Mouse (Mus musculus): Measurements from ENCODE around the gene Sh3yl1. TPM values are rescaled to one million over a fixed set of nuclear protein-coding genes. Genes with fewer than 3 reads are reported as not detected.

Gene Sh3yl1
- polyA plus RNA-seq, 1 experiment from 2014 or later: 28.4 TPM

DNA sequence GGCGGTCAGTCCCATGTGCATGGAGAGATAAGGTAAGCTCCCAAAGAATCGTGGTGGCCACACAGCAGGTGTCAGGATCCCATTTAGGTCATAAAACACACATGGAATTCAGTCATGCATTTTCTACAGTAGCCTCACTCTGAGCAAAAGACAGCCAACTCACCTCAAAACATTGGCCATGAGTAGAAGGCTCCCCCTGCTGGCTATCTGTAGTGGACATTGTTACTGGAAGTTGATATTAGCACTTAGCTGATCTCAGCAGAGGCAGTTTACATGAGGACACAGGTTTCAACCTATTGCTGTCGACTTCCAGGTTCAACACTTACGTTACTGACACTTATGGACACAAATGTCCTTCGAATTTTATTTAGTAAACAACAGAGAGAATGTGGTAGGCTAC lies 21.4 kb upstream of the Sh3yl1 start:
- peak; percentile 35; the same call in 1 of the 2 replicates for ATAC-seq (ENCODE audit: low FRiP score, low TSS enrichment)
- 35% methylated on average over 5 of the region's 5 CpGs for WGBS

DNA sequence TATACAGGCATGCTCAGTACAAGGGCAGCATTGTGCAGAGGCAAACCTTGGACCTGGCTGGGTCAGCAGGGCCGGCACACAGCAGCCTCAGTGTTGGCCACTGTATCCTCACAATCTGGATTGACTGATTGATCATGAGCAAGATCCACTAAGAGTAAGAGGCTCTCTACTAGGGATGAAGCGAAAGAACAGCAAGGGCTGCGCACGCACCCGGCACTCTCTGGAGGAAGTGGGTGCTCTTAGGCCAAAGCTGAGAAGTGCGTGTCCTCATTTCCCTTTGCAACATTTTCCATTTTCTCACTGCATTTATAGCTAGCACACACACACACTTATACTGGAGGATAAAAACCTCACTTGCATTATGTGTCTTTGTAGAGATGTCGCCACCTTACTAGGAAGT lies 20.0 kb upstream of the Sh3yl1 start:
- Histone ChIP-seq H3K4me2 (replicated peaks; ENCODE audit: low read depth, low read length) (no peak overlapping the region), H3K27me3 (ENCODE audit: insufficient read depth, low read length) (peaks cover 7% of the 10 kb centered on the region), H3K4me1 (ENCODE audit: insufficient read depth, low read length) (no peaks in the 10 kb centered on the region), H3K27ac (ENCODE audit: low read length) (no peak overlapping the region), H3K36me3 (ENCODE audit: insufficient read depth, low read length) (peaks cover under 1% of the 10 kb centered on the region; the same call in 1 of the 2 replicates), H3K4me3 (ENCODE audit: low read length) (no peak overlapping the region), H3K9me3 (ENCODE audit: low read length) (no peaks in the 10 kb centered on the region), H3K9ac (replicated peaks; ENCODE audit: low read length) (no peak overlapping the region)
- ATAC-seq (ENCODE audit: low FRiP score, low TSS enrichment): no peak
- WGBS: 89% methylated on average over 7 of the region's 7 CpGs

More for the DNA sequence above, 21.4 kb upstream of the Sh3yl1 start:
- Histone ChIP-seq H3K4me1 (ENCODE audit: insufficient read depth, low read length) (no peaks in the 10 kb centered on the region), H3K36me3 (ENCODE audit: insufficient read depth, low read length) (no peaks in the 10 kb centered on the region; the same call in 1 of the 2 replicates), H3K27ac (ENCODE audit: low read length) (no peak overlapping the region), H3K9me3 (ENCODE audit: low read length) (no peaks in the 10 kb centered on the region), H3K4me3 (ENCODE audit: low read length) (no peak overlapping the region), H3K4me2 (replicated peaks; ENCODE audit: low read depth, low read length) (no peak overlapping the region), H3K27me3 (ENCODE audit: insufficient read depth, low read length) (peaks cover 18% of the 10 kb centered on the region), H3K9ac (replicated peaks; ENCODE audit: low read length) (no peak overlapping the region)

DNA sequence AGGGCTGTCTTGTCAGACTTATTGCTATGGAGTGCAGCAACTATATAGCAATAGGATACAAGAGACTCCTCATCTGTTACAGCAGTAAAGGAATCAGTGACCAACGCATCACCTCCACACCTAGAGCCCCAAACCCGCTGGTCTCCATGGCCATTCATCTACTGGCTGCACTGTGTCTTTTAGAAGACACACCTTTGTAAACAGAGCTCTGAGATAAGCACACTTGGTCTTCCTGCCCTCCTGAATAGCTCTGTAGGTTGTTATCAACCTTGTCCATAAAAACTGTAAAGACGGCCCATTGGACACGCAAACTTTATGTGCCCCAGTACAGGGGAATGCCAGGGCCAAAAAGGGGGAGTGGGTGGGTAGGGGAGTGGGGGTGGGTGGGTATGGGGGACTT lies 14.4 kb upstream of the Sh3yl1 start:
- WGBS: 95% methylated on average over 4 of the region's 4 CpGs
- Histone ChIP-seq H3K27ac (ENCODE audit: low read length) (no peak overlapping the region), H3K27me3 (ENCODE audit: insufficient read depth, low read length) (no peaks in the 10 kb centered on the region), H3K4me2 (replicated peaks; ENCODE audit: low read depth, low read length) (no peak overlapping the region), H3K4me3 (ENCODE audit: low read length) (no peak overlapping the region), H3K4me1 (ENCODE audit: insufficient read depth, low read length) (no peaks in the 10 kb centered on the region), H3K9ac (replicated peaks; ENCODE audit: low read length) (no peak overlapping the region), H3K36me3 (ENCODE audit: insufficient read depth, low read length) (peaks cover 16% of the 10 kb centered on the region), H3K9me3 (ENCODE audit: low read length) (no peaks in the 10 kb centered on the region)
- ATAC-seq (ENCODE audit: low FRiP score, low TSS enrichment): no peak

DNA sequence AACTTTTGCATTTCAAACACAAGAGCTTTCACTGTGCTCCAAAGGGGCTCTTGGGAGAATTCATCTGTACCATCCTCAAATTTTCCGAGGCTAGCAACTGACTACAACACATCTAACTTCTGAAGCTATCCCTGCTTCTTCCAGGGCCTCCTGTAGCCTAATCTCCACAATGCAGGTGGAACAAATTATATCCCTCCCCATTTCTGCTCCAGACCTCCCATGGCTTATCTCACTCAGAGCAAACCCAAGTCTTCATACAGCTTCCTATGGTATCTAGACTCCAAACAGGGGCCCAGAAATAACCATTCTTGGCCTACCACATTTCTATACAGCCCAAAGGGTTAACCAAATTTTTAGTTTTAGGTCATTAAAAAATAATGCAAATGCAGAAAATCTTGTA lies 2.8 kb upstream of the Sh3yl1 start:
- no peaks in the 10 kb centered on the region for H3K9me3 ChIP-seq (ENCODE audit: low read length)
- ATAC-seq (ENCODE audit: low FRiP score, low TSS enrichment): no peak
- H3K4me2 ChIP-seq (replicated peaks; ENCODE audit: low read depth, low read length): no peak overlapping the region
- H3K27ac ChIP-seq (ENCODE audit: low read length): no peak overlapping the region
- peaks cover 19% of the 10 kb centered on the region for H3K4me1 ChIP-seq (ENCODE audit: insufficient read depth, low read length)
- no peak overlapping the region for H3K4me3 ChIP-seq (ENCODE audit: low read length)
- H3K27me3 ChIP-seq (ENCODE audit: insufficient read depth, low read length): no peaks in the 10 kb centered on the region
- WGBS: 96% methylated on average over 1 of the region's 1 CpGs
- H3K36me3 ChIP-seq (ENCODE audit: insufficient read depth, low read length): peaks cover 11% of the 10 kb centered on the region; the same call in 1 of the 2 replicates
- H3K9ac ChIP-seq (replicated peaks; ENCODE audit: low read length): no peak overlapping the region

DNA sequence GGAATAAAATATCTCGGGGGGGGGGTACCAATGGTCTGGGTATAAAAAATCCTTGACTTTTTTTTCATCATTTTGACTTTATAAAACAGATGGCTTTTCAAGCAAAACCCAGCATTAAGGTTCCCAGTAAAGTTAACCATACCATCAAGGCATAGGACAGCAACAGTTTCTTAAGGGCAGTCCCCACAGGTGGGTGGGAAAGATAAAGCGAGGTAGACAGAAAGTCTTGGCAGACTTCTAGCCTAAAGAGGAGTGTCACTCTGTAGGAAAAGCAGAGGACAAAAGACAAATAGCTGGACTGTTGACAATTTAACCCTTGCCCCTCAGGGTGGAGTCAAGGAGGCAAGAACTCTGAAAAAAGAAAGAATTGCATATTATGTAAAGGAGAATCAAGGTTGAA lies 1.6 kb upstream of the Sh3yl1 start:
- ATAC-seq (ENCODE audit: low FRiP score, low TSS enrichment): no peak

DNA sequence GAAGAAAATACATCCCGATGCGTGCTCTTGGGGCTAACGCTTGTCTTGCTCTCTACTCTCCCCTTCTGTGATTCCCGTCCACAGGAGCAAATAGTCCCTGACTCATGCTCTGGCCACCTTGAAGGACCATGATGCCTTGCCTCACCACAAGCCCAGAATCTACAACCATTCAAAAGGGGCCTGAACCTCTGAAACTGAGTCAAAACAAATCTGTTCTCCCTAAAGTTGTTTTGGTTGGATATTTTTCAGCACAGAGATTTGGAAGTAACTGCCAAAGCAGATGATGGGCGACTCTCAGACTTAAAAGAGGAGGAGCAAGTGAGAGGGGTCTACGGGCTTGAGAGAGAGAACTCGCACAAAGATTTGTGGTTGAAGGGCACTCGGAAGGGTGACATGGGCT lies 608 bp upstream of the Sh3yl1 start:
- Histone ChIP-seq H3K4me2 (replicated peaks; ENCODE audit: low read depth, low read length) (peak overlapping the region; percentile 87), H3K9me3 (ENCODE audit: low read length) (no peaks in the 10 kb centered on the region), H3K4me1 (ENCODE audit: insufficient read depth, low read length) (peaks cover 19% of the 10 kb centered on the region), H3K4me3 (ENCODE audit: low read length) (peak overlapping the region; percentile 84), H3K9ac (replicated peaks; ENCODE audit: low read length) (peak overlapping the region; percentile 87), H3K36me3 (ENCODE audit: insufficient read depth, low read length) (no peaks in the 10 kb centered on the region), H3K27me3 (ENCODE audit: insufficient read depth, low read length) (no peaks in the 10 kb centered on the region), H3K27ac (ENCODE audit: low read length) (peak overlapping the region; percentile 39; the same call in 1 of the 2 replicates)
- ATAC-seq (ENCODE audit: low FRiP score, low TSS enrichment): 0 out of 2 replicates have a peak, but pooled peaks have one; percentile 4
- WGBS: 16% methylated on average over 8 of the region's 8 CpGs

More for the DNA sequence above, 1.6 kb upstream of the Sh3yl1 start:
- Histone ChIP-seq H3K27ac (ENCODE audit: low read length) (no peak overlapping the region), H3K27me3 (ENCODE audit: insufficient read depth, low read length) (no peaks in the 10 kb centered on the region), H3K9ac (replicated peaks; ENCODE audit: low read length) (no peak overlapping the region), H3K4me1 (ENCODE audit: insufficient read depth, low read length) (peaks cover 19% of the 10 kb centered on the region), H3K9me3 (ENCODE audit: low read length) (no peaks in the 10 kb centered on the region), H3K4me3 (ENCODE audit: low read length) (no peak overlapping the region), H3K36me3 (ENCODE audit: insufficient read depth, low read length) (peaks cover 2% of the 10 kb centered on the region; the same call in 1 of the 2 replicates), H3K4me2 (replicated peaks; ENCODE audit: low read depth, low read length) (no peak overlapping the region)
- WGBS: 98% methylated on average over 2 of the region's 2 CpGs

DNA sequence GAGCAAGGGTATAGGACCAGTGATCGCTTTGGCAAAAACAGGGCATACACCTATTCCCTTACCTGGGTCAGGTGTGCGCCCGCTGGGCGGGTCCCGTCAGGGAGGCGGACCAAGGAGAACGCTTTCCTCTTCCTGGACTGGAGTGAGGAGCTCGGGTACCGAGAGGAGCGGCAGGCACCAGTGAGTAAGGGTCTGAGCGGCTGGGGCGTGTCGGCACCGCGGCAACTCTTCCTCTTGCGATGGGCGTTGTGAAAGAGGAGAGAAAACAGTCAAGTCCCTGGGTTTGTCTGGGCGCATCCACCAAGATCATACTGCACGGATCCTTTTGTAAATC lies 547 bp downstream of the Sh3yl1 start:
- Histone ChIP-seq H3K27ac (ENCODE audit: low read length) (peak overlapping the region; percentile 87), H3K9me3 (ENCODE audit: low read length) (peaks cover 2% of the 10 kb centered on the region; the same call in 1 of the 2 replicates), H3K36me3 (ENCODE audit: insufficient read depth, low read length) (no peaks in the 10 kb centered on the region), H3K27me3 (ENCODE audit: insufficient read depth, low read length) (no peaks in the 10 kb centered on the region), H3K4me2 (replicated peaks; ENCODE audit: low read depth, low read length) (peak overlapping the region; percentile 86), H3K4me1 (ENCODE audit: insufficient read depth, low read length) (peaks cover 16% of the 10 kb centered on the region), H3K4me3 (ENCODE audit: low read length) (peak overlapping the region; percentile 84), H3K9ac (replicated peaks; ENCODE audit: low read length) (peak overlapping the region; percentile 87)
- WGBS: 0% methylated on average over 19 of the region's 19 CpGs
- peak; percentile 85 for ATAC-seq (ENCODE audit: low FRiP score, low TSS enrichment)

DNA sequence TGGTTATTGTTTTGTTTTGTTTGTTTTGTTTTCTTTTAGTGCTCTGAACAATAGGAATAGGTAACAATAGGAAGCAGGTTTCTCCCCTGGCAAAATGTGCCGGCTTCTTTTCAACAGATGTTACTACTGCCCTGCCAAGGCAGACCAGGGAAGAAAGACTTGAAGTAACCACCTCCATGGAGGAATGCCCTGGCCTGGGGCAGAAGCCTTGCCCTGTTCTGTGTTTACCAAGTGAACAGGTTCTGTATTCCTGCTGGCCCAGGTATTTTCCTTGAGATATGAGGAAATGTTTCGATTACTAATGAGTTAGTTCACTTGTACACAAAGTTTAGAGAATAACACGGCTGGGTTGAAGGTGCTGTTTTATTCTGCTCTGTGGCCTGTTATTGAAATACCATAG lies 1.4 kb downstream of the Sh3yl1 start:
- H3K4me3 ChIP-seq (ENCODE audit: low read length): peak overlapping the region; percentile 84
- H3K36me3 ChIP-seq (ENCODE audit: insufficient read depth, low read length): no peaks in the 10 kb centered on the region
- peak overlapping the region; percentile 56 for H3K9ac ChIP-seq (replicated peaks; ENCODE audit: low read length)
- H3K4me1 ChIP-seq (ENCODE audit: insufficient read depth, low read length): peaks cover 16% of the 10 kb centered on the region
- H3K9me3 ChIP-seq (ENCODE audit: low read length): peaks cover 2% of the 10 kb centered on the region; the same call in 1 of the 2 replicates
- 57% methylated on average over 3 of the region's 3 CpGs for WGBS
- peak overlapping the region; percentile 86 for H3K4me2 ChIP-seq (replicated peaks; ENCODE audit: low read depth, low read length)
- peak overlapping the region; percentile 66 for H3K27ac ChIP-seq (ENCODE audit: low read length)
- no peak for ATAC-seq (ENCODE audit: low FRiP score, low TSS enrichment)
- no peaks in the 10 kb centered on the region for H3K27me3 ChIP-seq (ENCODE audit: insufficient read depth, low read length)

DNA sequence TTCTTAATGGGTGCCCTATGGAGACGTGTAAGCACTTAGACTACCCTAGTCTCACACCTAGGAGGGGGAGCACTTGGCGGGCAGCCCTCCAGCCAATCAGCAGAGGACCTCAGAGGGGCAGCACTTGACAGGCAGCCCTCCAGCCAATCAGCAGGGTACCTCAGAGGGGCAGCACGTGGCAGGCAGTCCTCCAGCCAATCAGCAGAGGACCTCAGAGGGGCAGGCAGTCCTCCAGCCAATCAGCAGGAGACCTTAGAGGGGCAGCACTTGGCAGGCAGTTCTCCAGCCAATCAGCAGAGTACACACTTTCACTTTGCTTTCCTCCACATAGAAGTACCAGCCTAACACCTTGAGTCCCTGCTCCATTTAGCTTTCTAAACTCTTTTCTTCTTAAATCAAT lies 10.9 kb downstream of the Sh3yl1 start:
- H3K9me3 ChIP-seq (ENCODE audit: low read length): no peaks in the 10 kb centered on the region
- WGBS: 88% methylated on average over 3 of the region's 3 CpGs
- no peak for ATAC-seq (ENCODE audit: low FRiP score, low TSS enrichment)

DNA sequence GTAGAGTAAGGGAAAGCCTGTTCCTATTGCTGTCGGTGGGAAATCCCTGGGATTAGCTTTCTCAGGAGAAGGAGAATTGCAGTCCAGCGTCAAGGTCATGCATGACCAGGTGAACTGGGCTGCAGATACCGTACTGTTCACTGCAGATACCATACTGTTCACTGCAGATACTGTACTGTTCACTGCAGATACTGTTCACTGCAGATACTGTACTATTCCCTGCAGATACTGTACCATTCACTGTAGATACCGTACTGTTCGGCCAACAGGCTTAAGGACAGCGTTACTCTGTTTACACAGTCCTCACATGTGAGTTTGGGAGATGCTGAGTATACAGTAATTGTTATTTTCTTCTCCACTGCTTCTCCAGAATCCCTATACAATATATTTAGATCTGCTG lies 16.7 kb downstream of the Sh3yl1 start:
- Histone ChIP-seq H3K27ac (ENCODE audit: low read length) (no peak overlapping the region), H3K4me2 (replicated peaks; ENCODE audit: low read depth, low read length) (no peak overlapping the region), H3K4me3 (ENCODE audit: low read length) (no peak overlapping the region), H3K27me3 (ENCODE audit: insufficient read depth, low read length) (no peaks in the 10 kb centered on the region), H3K36me3 (ENCODE audit: insufficient read depth, low read length) (0 out of 2 replicates have a peak, but pooled peaks cover 3% of the 10 kb centered on the region), H3K9me3 (ENCODE audit: low read length) (no peaks in the 10 kb centered on the region), H3K4me1 (ENCODE audit: insufficient read depth, low read length) (no peaks in the 10 kb centered on the region), H3K9ac (replicated peaks; ENCODE audit: low read length) (no peak overlapping the region)
- WGBS: 87% methylated on average over 6 of the region's 6 CpGs
- ATAC-seq (ENCODE audit: low FRiP score, low TSS enrichment): no peak

More for the DNA sequence above, 10.9 kb downstream of the Sh3yl1 start:
- Histone ChIP-seq H3K27ac (ENCODE audit: low read length) (no peak overlapping the region), H3K9ac (replicated peaks; ENCODE audit: low read length) (no peak overlapping the region), H3K4me3 (ENCODE audit: low read length) (no peak overlapping the region), H3K4me2 (replicated peaks; ENCODE audit: low read depth, low read length) (no peak overlapping the region), H3K27me3 (ENCODE audit: insufficient read depth, low read length) (no peaks in the 10 kb centered on the region), H3K4me1 (ENCODE audit: insufficient read depth, low read length) (no peaks in the 10 kb centered on the region), H3K36me3 (ENCODE audit: insufficient read depth, low read length) (0 out of 2 replicates have a peak, but pooled peaks cover 2% of the 10 kb centered on the region)

Measured in kidney, embryonic 16.5 days (tissue).